Mouse (Mus musculus) neural tube, embryonic 12.5 days (tissue): ENCODE results near the gene Ccdc88c. TPM values are rescaled to one million over a fixed set of nuclear protein-coding genes. Genes with fewer than 3 reads are reported as not detected.

Experiments
- ATAC-seq: fragments of 200-750 bp; cut with Nextera tagmentation; 2 replicates; pipeline ENCODE4 v1.8.0; 2017; ENCODE audit warnings: low read depth, mild to moderate bottlenecking, moderate TSS enrichment, moderate library complexity; ENCODE audit not compliant: low FRiP score
- H3K27ac ChIP-seq: fragments of 300-500 bp; sonication (generic); 2 replicates; pipeline ENCODE4 v1.5.1; 2016
- H3K27me3 ChIP-seq: fragments of 300-500 bp; sonication (generic); replicated peaks from 2 replicates; pipeline ENCODE4 v1.6.1; 2016; ENCODE audit warnings: mild to moderate bottlenecking
- H3K36me3 ChIP-seq: fragments of 300-500 bp; sonication (generic); 2 replicates; pipeline ENCODE4 v1.6.1; 2016; ENCODE audit warnings: mild to moderate bottlenecking
- H3K4me1 ChIP-seq: fragments of 300-500 bp; sonication (generic); 2 replicates; pipeline ENCODE4 v1.6.1; 2016
- H3K4me2 ChIP-seq: fragments of 300-500 bp; sonication (generic); replicated peaks from 2 replicates; pipeline ENCODE4 v1.6.1; 2016; ENCODE audit warnings: mild to moderate bottlenecking
- H3K4me3 ChIP-seq: fragments of 300-500 bp; sonication (generic); 2 replicates; pipeline ENCODE4 v1.5.1; 2016
- H3K9ac ChIP-seq: fragments of 300-500 bp; sonication (generic); 2 replicates; pipeline ENCODE4 v1.6.1; 2016; ENCODE audit warnings: mild to moderate bottlenecking
- H3K9me3 ChIP-seq: fragments of 300-500 bp; sonication (generic); 2 replicates; pipeline ENCODE4 v1.6.1; 2016; ENCODE audit warnings: mild to moderate bottlenecking
- WGBS: fragments of 180-500 bp; shearing (Covaris S2); methylation state at CpG from one replicate; pipeline ENCODE4 v1.1.7; 2016; 5-methylcytosine and 5-hydroxymethylcytosine counted together
- polyA plus RNA-seq: library from polyadenylated mRNA; unstranded; fragments of >200 nt; fragmentation: Nextera tagmentation; extraction: Ambion mirVana; gene quantifications from 2 replicates; pipeline ENCODE4 v1.2.1, GENCODE M21; 2016

The Ccdc88c gene
- polyA plus RNA-seq, 1 experiment from 2014 or later, result 14.7 TPM

DNA sequence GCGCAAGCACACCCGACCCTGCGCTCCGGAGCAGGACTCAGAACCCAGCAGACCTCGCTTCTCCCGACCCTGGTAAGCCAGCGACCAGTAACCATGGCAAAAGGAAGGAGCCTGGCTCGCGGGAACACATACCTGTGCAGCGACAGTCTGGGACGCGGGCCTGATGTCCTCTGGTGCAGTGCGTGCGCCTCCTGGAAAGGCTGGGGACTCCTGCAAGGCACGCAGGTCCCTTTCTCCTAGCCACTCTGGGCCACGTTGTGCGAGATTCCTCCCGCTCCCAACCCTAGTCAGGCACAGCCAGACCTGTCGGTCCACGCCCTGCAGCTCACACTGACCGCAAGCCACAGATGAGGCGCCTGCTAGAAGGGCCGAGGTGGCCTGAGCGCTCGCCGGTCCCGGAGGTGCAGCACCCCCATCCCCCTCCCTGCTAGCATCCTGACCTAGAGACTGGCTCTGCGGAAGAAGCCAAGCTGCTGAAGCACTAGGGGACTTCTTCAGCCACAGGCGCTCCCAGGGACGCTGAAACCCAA, 129.7 kb downstream of the Ccdc88c start:
- Histone ChIP-seq H3K4me1 (peaks cover 26% of the 10 kb centered on the region), H3K4me3 (peak overlapping the region; percentile 35), H3K36me3 (no peaks in the 10 kb centered on the region), H3K9me3 (no peaks in the 10 kb centered on the region), H3K9ac (peak overlapping the region; percentile 53; the same call in 1 of the 2 replicates), H3K27ac (no peak overlapping the region), H3K27me3 (peaks cover 31% of the 10 kb centered on the region), H3K4me2 (peak overlapping the region; percentile 72)
- WGBS, result under 1% methylated on average over 30 of the region's 30 CpGs
- ATAC-seq, result no peak; the same call in 1 of the 2 replicates

DNA sequence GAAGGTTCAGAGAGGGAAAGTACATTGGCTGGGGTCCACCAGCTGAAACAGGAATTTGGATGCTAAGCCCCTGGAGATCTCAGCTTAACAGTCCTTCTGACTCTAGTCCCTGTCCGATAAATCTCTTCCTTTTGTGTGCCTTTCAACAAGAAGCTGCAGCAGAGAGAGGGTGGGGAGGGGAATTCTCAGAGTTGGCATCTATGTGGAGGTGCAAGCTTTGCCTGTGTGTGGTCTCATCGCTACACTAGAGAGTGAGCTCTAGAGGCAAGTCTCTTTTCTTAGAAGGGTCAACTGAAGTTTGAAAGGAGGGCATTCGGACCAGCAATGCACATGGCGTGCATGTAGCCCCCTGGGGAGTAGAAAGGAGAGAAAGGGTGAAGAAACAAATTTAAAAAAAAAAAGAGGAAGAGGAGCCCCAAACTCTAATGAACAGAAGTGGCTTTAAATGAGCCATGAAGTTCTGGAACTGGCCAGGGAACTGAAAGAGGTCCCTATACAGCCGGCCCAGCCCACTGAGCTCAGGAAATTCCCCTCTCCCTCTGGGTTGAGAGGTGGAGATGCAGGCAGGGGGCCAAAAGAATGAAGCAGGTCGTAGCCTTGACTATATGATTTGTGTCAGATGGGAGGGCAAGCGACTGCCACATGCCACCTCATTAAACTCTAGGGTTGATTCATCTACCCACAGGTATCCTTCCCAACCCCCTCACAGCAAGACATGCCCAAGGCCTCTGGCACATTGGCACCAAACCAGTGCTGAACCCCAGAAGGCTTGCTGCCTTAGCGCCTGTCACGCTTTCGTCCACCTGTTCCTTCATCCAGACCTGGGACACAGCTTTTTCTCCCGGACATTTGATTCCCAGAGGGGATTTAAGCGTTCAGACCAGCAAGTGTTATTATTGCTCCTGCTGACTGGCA, 130.9 kb downstream of the Ccdc88c start:
- peak overlapping the region; percentile 72 for H3K4me2 ChIP-seq
- no peaks in the 10 kb centered on the region for H3K9me3 ChIP-seq
- H3K27me3 ChIP-seq, result peaks cover 31% of the 10 kb centered on the region
- peaks cover 26% of the 10 kb centered on the region for H3K4me1 ChIP-seq
- 0 out of 2 replicates have a peak overlapping the region, but pooled peaks have one; percentile 35 for H3K4me3 ChIP-seq
- ATAC-seq, result 0 out of 2 replicates have a peak, but pooled peaks have one; percentile 33
- 14% methylated on average over 12 of the region's 12 CpGs for WGBS
- no peaks in the 10 kb centered on the region for H3K36me3 ChIP-seq
- H3K27ac ChIP-seq, result no peak overlapping the region
- H3K9ac ChIP-seq, result no peak overlapping the region

DNA sequence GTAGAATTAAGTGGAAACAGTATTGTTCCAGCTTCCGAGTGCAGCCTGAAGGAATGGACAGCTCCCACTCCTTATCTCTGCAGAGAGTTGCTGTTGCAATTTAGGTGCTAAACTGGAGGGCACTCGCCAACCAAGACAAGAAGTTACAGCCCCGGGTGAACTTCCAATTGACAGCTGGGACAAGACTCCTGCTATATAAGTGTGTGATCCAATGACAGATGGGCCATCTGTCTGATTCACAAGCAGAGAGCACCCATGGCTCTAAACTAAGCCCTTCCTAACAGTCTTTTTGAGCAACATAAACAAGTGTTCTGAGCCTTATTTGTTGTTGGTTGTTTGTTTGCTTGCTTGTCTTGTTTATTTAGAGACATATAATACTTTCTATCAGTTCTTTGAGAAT, 132.2 kb downstream of the Ccdc88c start:
- no peak overlapping the region for H3K4me2 ChIP-seq
- no peaks in the 10 kb centered on the region for H3K36me3 ChIP-seq
- H3K27me3 ChIP-seq, result peaks cover 31% of the 10 kb centered on the region
- ATAC-seq, result no peak
- no peak overlapping the region for H3K4me3 ChIP-seq
- 39% methylated on average over 3 of the region's 3 CpGs for WGBS
- no peak overlapping the region for H3K27ac ChIP-seq
- H3K9ac ChIP-seq, result no peak overlapping the region
- H3K9me3 ChIP-seq, result no peaks in the 10 kb centered on the region
- H3K4me1 ChIP-seq, result peaks cover 26% of the 10 kb centered on the region

DNA sequence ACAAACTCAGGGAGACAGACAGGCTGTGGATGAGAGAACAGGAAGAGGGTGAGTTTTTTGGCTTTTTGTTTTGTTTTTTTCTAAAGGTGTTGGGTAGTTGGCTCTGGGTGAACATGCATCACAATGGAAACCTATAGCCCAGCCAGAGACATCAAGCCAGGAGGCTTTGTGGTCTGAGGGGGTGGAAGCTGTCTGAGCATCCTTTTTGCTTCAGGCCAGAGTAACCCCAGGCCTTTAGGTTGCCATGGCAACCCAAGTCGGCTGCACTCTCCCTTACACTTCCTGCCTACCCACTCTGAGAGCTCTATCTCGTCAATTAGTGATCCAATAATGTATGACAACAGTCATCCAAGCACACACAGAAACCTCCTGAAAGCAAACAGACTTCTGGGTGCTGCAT, 133.4 kb downstream of the Ccdc88c start:
- Histone ChIP-seq H3K9me3 (no peaks in the 10 kb centered on the region), H3K4me2 (no peak overlapping the region), H3K27me3 (peaks cover 29% of the 10 kb centered on the region), H3K4me3 (no peak overlapping the region), H3K36me3 (no peaks in the 10 kb centered on the region), H3K9ac (no peak overlapping the region), H3K4me1 (peaks cover 26% of the 10 kb centered on the region), H3K27ac (no peak overlapping the region)
- WGBS, result 10% methylated on average over 2 of the region's 2 CpGs
- no peak for ATAC-seq

DNA sequence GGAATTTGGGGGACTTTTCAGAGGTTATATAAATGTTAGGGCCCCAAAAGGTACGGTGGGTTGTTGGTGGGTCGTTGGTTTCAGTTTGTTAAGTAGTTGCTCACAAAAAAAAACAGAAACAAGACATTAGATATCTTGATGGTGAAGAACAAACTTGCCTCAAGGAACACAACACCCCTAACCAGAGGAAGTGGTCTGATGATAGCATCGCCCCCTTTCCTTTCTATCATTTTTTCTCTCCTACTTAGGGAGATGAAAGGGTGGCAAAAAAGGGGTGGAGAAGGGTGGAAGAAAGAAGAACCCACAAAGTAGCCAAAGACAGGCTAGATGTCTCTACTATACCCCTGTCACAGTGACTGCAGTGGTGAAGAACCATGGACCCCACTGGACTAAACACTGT, 138.3 kb downstream of the Ccdc88c start:
- Histone ChIP-seq H3K4me3 (no peak overlapping the region), H3K9ac (no peak overlapping the region), H3K27me3 (no peaks in the 10 kb centered on the region), H3K9me3 (no peaks in the 10 kb centered on the region), H3K27ac (no peak overlapping the region), H3K4me1 (0 out of 2 replicates have a peak, but pooled peaks cover 2% of the 10 kb centered on the region), H3K36me3 (no peaks in the 10 kb centered on the region), H3K4me2 (no peak overlapping the region)
- ATAC-seq, result no peak
- WGBS, result 89% methylated on average over 3 of the region's 3 CpGs

DNA sequence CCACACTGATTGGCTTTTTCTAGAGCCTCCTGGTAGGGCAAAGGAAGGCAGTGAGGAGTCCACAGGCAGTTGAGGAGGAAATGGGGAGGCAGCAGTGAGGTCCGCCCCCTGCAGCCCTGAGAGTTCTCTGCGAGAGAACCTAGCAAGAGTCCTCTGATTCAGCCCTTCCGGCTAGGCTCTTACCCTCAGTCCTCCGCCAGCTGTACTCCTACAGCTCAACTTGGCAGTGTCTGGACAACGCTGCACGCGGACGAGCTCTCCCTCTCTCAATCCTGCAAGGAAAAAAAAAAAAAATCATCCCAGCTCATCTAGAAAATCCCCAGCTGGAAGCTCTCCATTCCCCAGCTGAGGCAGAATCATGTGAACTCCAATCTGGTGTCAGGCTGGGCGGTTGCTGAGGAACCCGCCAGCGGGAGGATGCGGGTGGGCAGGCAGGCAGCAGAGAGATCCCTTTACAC, 141.0 kb downstream of the Ccdc88c start:
- no peaks in the 10 kb centered on the region for H3K27me3 ChIP-seq
- H3K9ac ChIP-seq, result no peak overlapping the region
- no peaks in the 10 kb centered on the region for H3K9me3 ChIP-seq
- no peak overlapping the region for H3K4me2 ChIP-seq
- no peak overlapping the region for H3K27ac ChIP-seq
- 56% methylated on average over 12 of the region's 12 CpGs for WGBS
- no peaks in the 10 kb centered on the region for H3K36me3 ChIP-seq
- H3K4me1 ChIP-seq, result no peaks in the 10 kb centered on the region
- H3K4me3 ChIP-seq, result no peak overlapping the region
- no peak for ATAC-seq

DNA sequence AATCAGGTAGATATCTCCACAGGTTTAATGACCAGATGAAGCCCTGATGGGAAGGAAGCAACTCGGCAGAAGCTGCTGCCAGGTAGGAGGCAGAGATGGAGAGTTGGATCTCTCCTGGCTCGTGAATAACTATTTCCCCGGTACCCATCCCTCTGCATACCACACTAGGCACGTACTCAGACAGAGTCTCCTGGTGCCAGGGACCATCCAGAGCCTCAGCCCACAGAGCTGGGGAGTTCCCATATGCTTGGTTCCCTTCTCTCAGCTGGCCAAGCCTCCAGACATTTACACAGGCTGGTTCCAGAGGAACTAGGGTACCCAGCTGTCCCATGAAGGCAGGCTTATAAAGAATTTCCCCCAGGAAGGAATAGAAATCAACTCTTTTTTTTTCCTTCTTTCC, 142.0 kb downstream of the Ccdc88c start:
- Histone ChIP-seq H3K4me2 (no peak overlapping the region), H3K4me1 (no peaks in the 10 kb centered on the region), H3K27me3 (no peaks in the 10 kb centered on the region), H3K36me3 (no peaks in the 10 kb centered on the region), H3K4me3 (no peak overlapping the region), H3K9ac (no peak overlapping the region), H3K9me3 (no peaks in the 10 kb centered on the region), H3K27ac (no peak overlapping the region)
- WGBS, result 87% methylated on average over 4 of the region's 4 CpGs
- no peak for ATAC-seq

DNA sequence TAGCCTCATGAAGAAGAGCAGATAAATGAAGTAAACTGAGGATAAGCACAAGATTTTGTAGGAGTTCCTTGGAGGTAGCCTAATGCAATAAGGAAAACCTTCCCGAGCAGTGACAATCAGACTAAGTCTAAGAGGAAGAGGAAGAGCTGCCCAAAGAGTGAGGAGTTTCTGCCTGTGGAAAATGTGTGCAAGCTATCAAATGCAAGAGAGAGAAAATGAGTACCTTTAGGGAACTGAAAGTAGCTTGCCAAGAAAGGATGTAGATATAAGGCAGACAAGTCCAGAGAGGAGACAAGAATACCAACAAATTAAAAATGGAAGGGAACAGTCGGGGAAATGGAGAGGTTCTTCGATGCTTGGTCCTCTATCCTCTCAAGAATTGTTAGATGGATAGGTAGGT, 143.3 kb downstream of the Ccdc88c start:
- Histone ChIP-seq H3K9ac (no peak overlapping the region), H3K4me2 (no peak overlapping the region), H3K27ac (no peak overlapping the region), H3K27me3 (no peaks in the 10 kb centered on the region), H3K4me3 (no peak overlapping the region), H3K36me3 (no peaks in the 10 kb centered on the region), H3K9me3 (no peaks in the 10 kb centered on the region), H3K4me1 (no peaks in the 10 kb centered on the region)
- WGBS, result 95% methylated on average over 3 of the region's 3 CpGs
- no peak for ATAC-seq

DNA sequence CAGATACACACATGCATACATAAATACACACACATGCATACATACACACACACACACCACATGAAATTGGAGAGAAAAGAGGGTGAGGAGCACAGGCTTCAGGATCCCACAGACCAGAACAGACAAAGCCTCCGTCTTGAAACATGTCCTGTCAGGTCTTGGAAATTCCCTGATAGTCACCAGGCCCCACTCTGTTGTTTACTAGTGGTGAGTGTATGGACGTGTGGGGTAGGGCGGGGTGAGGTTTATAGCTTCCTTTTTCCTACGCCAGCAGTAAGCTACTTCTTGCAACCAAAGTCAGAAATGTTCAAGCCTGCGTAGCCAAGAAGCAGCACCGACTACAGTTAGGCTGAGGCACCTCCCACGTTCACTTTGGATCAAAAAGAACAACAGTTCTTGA, 145.7 kb downstream of the Ccdc88c start:
- Histone ChIP-seq H3K27ac (no peak overlapping the region), H3K4me3 (no peak overlapping the region), H3K9ac (no peak overlapping the region), H3K27me3 (no peaks in the 10 kb centered on the region), H3K4me1 (no peaks in the 10 kb centered on the region), H3K36me3 (no peaks in the 10 kb centered on the region), H3K9me3 (no peaks in the 10 kb centered on the region), H3K4me2 (no peak overlapping the region)
- ATAC-seq, result no peak
- WGBS, result 82% methylated on average over 7 of the region's 7 CpGs

DNA sequence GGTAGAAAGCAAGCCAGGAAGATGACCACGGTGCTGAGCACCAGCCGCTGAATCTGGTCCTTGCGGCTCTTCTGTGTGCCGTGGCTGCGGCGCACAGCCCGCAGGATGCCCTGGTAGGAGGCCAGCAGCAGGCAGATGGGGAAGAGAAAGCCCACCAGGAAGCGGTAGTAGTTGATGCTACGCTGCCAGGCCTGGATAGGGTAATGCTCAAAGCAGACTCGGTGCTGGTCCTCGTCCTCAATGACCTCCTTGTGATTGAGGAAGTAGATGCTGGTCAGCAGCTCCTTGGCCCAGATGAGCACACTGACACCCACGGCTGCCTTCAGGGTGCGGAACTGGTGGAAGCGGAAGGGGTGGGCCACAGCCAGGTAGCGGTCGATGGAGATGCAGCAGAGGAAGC, 150.3 kb downstream of the Ccdc88c start:
- H3K36me3 ChIP-seq, result no peaks in the 10 kb centered on the region
- no peaks in the 10 kb centered on the region for H3K9me3 ChIP-seq
- H3K4me1 ChIP-seq, result no peaks in the 10 kb centered on the region
- H3K9ac ChIP-seq, result no peak overlapping the region
- no peak overlapping the region for H3K4me2 ChIP-seq
- H3K27me3 ChIP-seq, result no peaks in the 10 kb centered on the region
- no peak overlapping the region for H3K27ac ChIP-seq
- H3K4me3 ChIP-seq, result no peak overlapping the region
- whole genome bisulfite sequencing, result 88% methylated on average over 16 of the region's 16 CpGs
- no peak for ATAC-seq

DNA sequence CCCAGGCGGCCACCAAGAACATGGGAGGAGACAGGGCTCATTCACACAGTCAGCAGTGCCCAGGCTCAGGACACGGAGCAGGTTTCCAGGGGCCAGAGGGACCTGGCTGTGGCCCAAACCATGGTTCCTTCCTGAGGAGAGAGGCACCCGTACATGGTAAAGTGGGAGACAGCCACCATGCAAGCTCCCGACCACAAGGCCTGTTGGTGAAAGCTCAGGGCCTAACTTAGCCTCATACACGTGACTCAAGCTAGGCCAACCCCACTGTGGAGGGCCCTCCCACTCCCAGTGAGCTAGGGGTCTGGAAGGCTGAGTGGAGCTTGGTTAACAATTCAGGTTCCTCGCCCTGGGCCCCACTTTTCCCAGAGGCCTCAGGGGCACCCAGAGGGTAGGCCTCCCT, 150.9 kb downstream of the Ccdc88c start:
- Histone ChIP-seq H3K4me2 (no peak overlapping the region), H3K27me3 (no peaks in the 10 kb centered on the region), H3K27ac (no peak overlapping the region), H3K4me3 (no peak overlapping the region), H3K36me3 (no peaks in the 10 kb centered on the region), H3K9me3 (no peaks in the 10 kb centered on the region), H3K4me1 (no peaks in the 10 kb centered on the region), H3K9ac (no peak overlapping the region)
- 84% methylated on average over 6 of the region's 6 CpGs for WGBS
- no peak for ATAC-seq

DNA sequence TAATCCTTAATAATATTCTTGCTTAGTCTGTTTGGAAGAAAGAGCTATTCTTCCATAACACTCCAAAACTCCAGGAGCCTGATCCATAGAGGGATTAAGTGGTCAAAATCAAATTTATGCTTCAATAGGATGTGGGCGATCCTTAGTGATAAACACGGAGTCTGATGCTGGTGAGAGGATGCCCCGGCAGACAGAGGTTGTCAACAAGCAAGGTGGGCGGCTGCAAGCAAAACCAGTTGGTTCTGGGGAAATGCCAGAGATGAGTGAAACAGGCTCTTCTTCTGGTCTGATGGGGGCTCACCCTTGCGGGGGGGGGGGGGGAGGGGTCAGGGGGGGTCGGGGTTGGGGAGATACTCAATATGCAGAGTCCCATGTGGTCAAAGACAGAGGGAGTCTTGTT, 152.9 kb downstream of the Ccdc88c start:
- H3K4me1 ChIP-seq, result no peaks in the 10 kb centered on the region
- no peaks in the 10 kb centered on the region for H3K9me3 ChIP-seq
- no peaks in the 10 kb centered on the region for H3K27me3 ChIP-seq
- no peak overlapping the region for H3K27ac ChIP-seq
- ATAC-seq, result no peak
- H3K4me2 ChIP-seq, result no peak overlapping the region
- H3K36me3 ChIP-seq, result no peaks in the 10 kb centered on the region
- no peak overlapping the region for H3K9ac ChIP-seq
- no peak overlapping the region for H3K4me3 ChIP-seq
- WGBS, result 79% methylated on average over 5 of the region's 6 CpGs
